Mouse (Mus musculus) spleen, adult 2 months (tissue): ENCODE results near the gene Rac3. TPM values are rescaled to one million over a fixed set of nuclear protein-coding genes. Genes with fewer than 3 reads are reported as not detected.
"Not testable (repeated sequence)": the region's sequence is repeated elsewhere in the genome, so short reads cannot be mapped to it uniquely, and the experiment has no call there.

Experiments used
- DNase-seq, 2 experiments: peaks; one replicate each; pipeline versions ENCODE4 v3.0.0 to v3.0.0-alpha.2; 2012 to 2021; ENCODE audit warnings: low spot score in 2 of 2, low read depth in 1 of 2
- H3K27ac ChIP-seq: fragments of 200-500 bp; 2 replicates; pipeline ENCODE4 v1.5.1; 2012; ENCODE audit warnings: low read length, inconsistent platforms; ENCODE audit not compliant: insufficient read depth
- H3K27me3 ChIP-seq: fragments of 200-500 bp; 2 replicates; pipeline ENCODE4 v1.6.1; 2012; ENCODE audit warnings: mild to moderate bottlenecking, moderate library complexity, low read length, inconsistent platforms; ENCODE audit not compliant: control insufficient read depth, insufficient read depth
- H3K36me3 ChIP-seq: fragments of 200-500 bp; 2 replicates; pipeline ENCODE4 v1.6.1; 2012; ENCODE audit warnings: mild to moderate bottlenecking, low read length, inconsistent platforms; ENCODE audit not compliant: control insufficient read depth, insufficient read depth
- H3K4me1 ChIP-seq: fragments of 200-500 bp; 2 replicates; pipeline ENCODE4 v1.6.1; 2011; ENCODE audit warnings: inconsistent platforms; ENCODE audit not compliant: control insufficient read depth, insufficient read depth, insufficient read length
- H3K4me3 ChIP-seq: fragments of 200-500 bp; 2 replicates; pipeline ENCODE4 v1.5.1; 2011; ENCODE audit warnings: mild to moderate bottlenecking, inconsistent platforms; ENCODE audit not compliant: insufficient read depth, insufficient read length; ENCODE audit errors: extremely low read depth
- CTCF ChIP-seq: fragments of 200-500 bp; IDR thresholded peaks from 2 replicates; pipeline ENCODE4 v1.5.1; 2011; ENCODE audit warnings: mild to moderate bottlenecking, inconsistent platforms; ENCODE audit not compliant: insufficient read depth, insufficient read length, insufficient replicate concordance; ENCODE audit errors: extremely low read depth
- POLR2A ChIP-seq: fragments of 200-500 bp; IDR thresholded peaks from 2 replicates; pipeline ENCODE4 v1.6.1; 2011; ENCODE audit warnings: low read depth, low read length, inconsistent platforms
- WGBS: fragments of 180-500 bp; shearing (Covaris S2); methylation state at CpG from one replicate; pipeline ENCODE4 v1.1.7; 2018; 5-methylcytosine and 5-hydroxymethylcytosine counted together
- polyA plus RNA-seq: library from polyadenylated mRNA; depleted of rRNA; stranded (reverse); fragments of >200 nt; gene quantifications from 2 replicates; pipeline ENCODE4 v1.2.3, GENCODE M21; 2012

Rac3 gene
- polyA plus RNA-seq, 1 experiment: 3.0 TPM

- DNase-seq: no peak
- TF ChIP-seq CTCF: no peak
- TF ChIP-seq POLR2A: no peak
- Histone ChIP-seq H3K27ac (no peak overlapping the region), H3K4me1 (no peaks in the 10 kb centered on the region), H3K36me3 (no peaks in the 10 kb centered on the region), H3K27me3 (no peaks in the 10 kb centered on the region), H3K4me3 (no peak overlapping the region)
- 89% methylated on average over 4 of the region's 4 CpGs for WGBS
Observed at GRCm38 (mm10) chr11:120751606-120752005, 30.3 kb downstream of the Rac3 start.

GRCm38 (mm10) chr11:120760236-120760635 lies 39.0 kb downstream of the Rac3 start:
- DNase-seq: no peak
- Histone ChIP-seq H3K27ac (no peak overlapping the region), H3K4me1 (no peaks in the 10 kb centered on the region), H3K27me3 (no peaks in the 10 kb centered on the region), H3K4me3 (no peak overlapping the region), H3K36me3 (no peaks in the 10 kb centered on the region)
- 82% methylated on average over 9 of the region's 9 CpGs for WGBS
- no peak for TF ChIP-seq CTCF
- TF ChIP-seq POLR2A: no peak

GRCm38 (mm10) chr11:120761811-120762671 lies 40.8 kb downstream of the Rac3 start:
- Histone ChIP-seq H3K27ac (no peak overlapping the region), H3K27me3 (no peaks in the 10 kb centered on the region), H3K4me3 (no peak overlapping the region), H3K4me1 (no peaks in the 10 kb centered on the region), H3K36me3 (no peaks in the 10 kb centered on the region)
- no peak for DNase-seq
- WGBS: 79% methylated on average over 14 of the region's 14 CpGs
- TF ChIP-seq POLR2A (no peak), CTCF (no peak)

- not testable (repeated sequence) for DNase-seq, H3K27me3 ChIP-seq, H3K4me1 ChIP-seq, H3K36me3 ChIP-seq, H3K4me3 ChIP-seq, H3K27ac ChIP-seq
- WGBS: 30% methylated on average over 14 of the region's 14 CpGs
Observed at GRCm38 (mm10) chr11:120762672-120763041, 41.4 kb downstream of the Rac3 start, which contains the start of gene Hmga1b. Hmga1b (plus strand) TSS chr11:120762794.

- not testable (repeated sequence) for H3K36me3 ChIP-seq, DNase-seq, H3K4me3 ChIP-seq, H3K27me3 ChIP-seq, H3K4me1 ChIP-seq, H3K27ac ChIP-seq
- 13% methylated on average over 6 of the region's 23 CpGs for WGBS
Observed at GRCm38 (mm10) chr11:120763121-120763999, 42.1 kb downstream of the Rac3 start.

- not testable (repeated sequence) for H3K36me3 ChIP-seq, H3K27me3 ChIP-seq, H3K27ac ChIP-seq, H3K4me3 ChIP-seq, DNase-seq, H3K4me1 ChIP-seq
- 5% methylated on average over 4 of the region's 7 CpGs for WGBS
Observed at GRCm38 (mm10) chr11:120767023-120767422, 45.8 kb downstream of the Rac3 start.

- Histone ChIP-seq H3K27ac (no peak overlapping the region), H3K36me3 (no peaks in the 10 kb centered on the region), H3K4me3 (no peak overlapping the region), H3K27me3 (no peaks in the 10 kb centered on the region), H3K4me1 (0 out of 2 replicates have a peak, but pooled peaks cover 3% of the 10 kb centered on the region)
- DNase-seq: no peak
- WGBS: 77% methylated on average over 1 of the region's 1 CpGs
- TF ChIP-seq POLR2A (no peak), CTCF (no peak)
Observed at GRCm38 (mm10) chr11:120768206-120768605, 46.9 kb downstream of the Rac3 start.
